Comparison of ENCODE assay signal across 11 mouse cellular contexts in genomic region chr7:133824579-133824978, GRCm38 (mm10). TPM values are rescaled to one million over a fixed set of nuclear protein-coding genes. Genes with fewer than 3 reads are reported as not detected.
DNase-seq lines count a peak whose midpoint lies in the region; ATAC-seq and TF ChIP-seq lines count a peak whose summit lies in the region.
"Had no signal": no experiment of that assay in that cellular context is flagged by ENCODE, and none has a peak within 500 bp of the region (broad histone marks: within the 10 kb centered on the region; RNA-seq: fewer than 3 reads in every experiment).

No protein-coding gene starts in this region.

- H3K9me3 ChIP-seq in forebrain, embryonic 12.5 days = 0 out of 2 replicates have a peak, but pooled peaks cover 4% of the 10 kb centered on the region
- H3K9me3 ChIP-seq: midbrain, embryonic 12.5 days had no signal

- peak; percentile 72 for ATAC-seq in megakaryocyte progenitor cell, adult 5-6 weeks (replicated peaks; ENCODE audit: poor library complexity)
- no peak for ATAC-seq in forebrain, embryonic 12.5 days (ENCODE audit: low FRiP score)

- peak; percentile 13 to 37 for DNase-seq in cerebellum, postnatal 14 days
- DNase-seq in cerebellum, adult 9-10 months = no peak
- peak; percentile 13 for DNase-seq in lung, adult 2 months
- no peak for DNase-seq in lung, postnatal 4 days
- peak; percentile 36 for DNase-seq in c-Kit-negative CD71-positive TER-119-positive erythroid progenitor cells, embryonic 14.5 days (ENCODE audit: low read depth, low spot score)
- no peak for DNase-seq in embryo, embryonic 11 days
- DNase-seq: heart, postnatal 36 days had no signal

- H3K27ac ChIP-seq in forebrain, embryonic 12.5 days = no peak overlapping the region
- H3K27ac ChIP-seq: embryonic facial prominence, embryonic 13.5 days; midbrain, embryonic 12.5 days had no signal

- no peak overlapping the region for H3K9ac ChIP-seq in forebrain, embryonic 12.5 days
- H3K9ac ChIP-seq: embryonic facial prominence, embryonic 13.5 days; midbrain, embryonic 12.5 days had no signal

- H3K4me2 ChIP-seq in forebrain, embryonic 12.5 days = no peak overlapping the region
- H3K4me2 ChIP-seq: embryonic facial prominence, embryonic 13.5 days; midbrain, embryonic 12.5 days had no signal

- H3K27me3 ChIP-seq in forebrain, embryonic 12.5 days = no peaks in the 10 kb centered on the region
- H3K27me3 ChIP-seq: embryonic facial prominence, embryonic 13.5 days; midbrain, embryonic 12.5 days had no signal

- WGBS in lung, adult 2 months = 96% methylated on average over 2 of the region's 2 CpGs
- WGBS in forebrain, embryonic 12.5 days = 87% methylated on average over 2 of the region's 2 CpGs

- no peaks in the 10 kb centered on the region for H3K4me1 ChIP-seq in lung, adult 2 months (ENCODE audit: control insufficient read depth, insufficient read depth, low read length)
- no peaks in the 10 kb centered on the region for H3K4me1 ChIP-seq in forebrain, embryonic 12.5 days

- no peaks in the 10 kb centered on the region for H3K36me3 ChIP-seq in forebrain, embryonic 12.5 days (replicated peaks)
- H3K36me3 ChIP-seq: embryonic facial prominence, embryonic 13.5 days; midbrain, embryonic 12.5 days had no signal

- no peak overlapping the region for H3K4me3 ChIP-seq in lung, adult 2 months (replicated peaks; ENCODE audit: extremely low read depth, low read depth, low read length)
- no peak overlapping the region for H3K4me3 ChIP-seq in forebrain, embryonic 12.5 days (replicated peaks)
- H3K4me3 ChIP-seq: embryonic facial prominence, embryonic 13.5 days; midbrain, embryonic 12.5 days had no signal

- no peak for TF ChIP-seq POLR2A in lung, adult 2 months (IDR thresholded peaks at IDR 0.05; ENCODE audit: borderline replicate concordance, extremely low read depth, low read depth, low read length)

- 0 out of 2 replicates have a peak, but pooled peaks have one; percentile 5 for TF ChIP-seq CTCF in lung, adult 2 months (IDR thresholded peaks at IDR 0.05; ENCODE audit: insufficient read depth, low read length)

RNA-seq across cellular contexts. Expression of gene Dhx32, which starts 42.1 kb away (rescaled TPM):
- 14.2 and 22.2 TPM in 2 replicates for polyA plus RNA-seq in lung, adult 2 months (2012; rRNA removed)
- total RNA-seq in megakaryocyte progenitor cell, adult 5-6 weeks (2015) = 8.4 and 11.0 TPM in 2 replicates
- total RNA-seq in megakaryocyte progenitor cell, adult 5-6 weeks (2017) = 21.7 and 23.6 TPM in 2 replicates
- polyA plus RNA-seq in forebrain, embryonic 12.5 days (2016; fragmentation: Nextera tagmentation; extraction: Ambion mirVana) = 55.7 and 60.5 TPM in 2 replicates

RNA-seq across cellular contexts. Expression of gene Fank1, which starts 47.9 kb away (rescaled TPM):
- polyA plus RNA-seq in lung, adult 2 months (2012; rRNA removed) = 1.0 and 3.3 TPM in 2 replicates
- not detected in 2 replicates for total RNA-seq in megakaryocyte progenitor cell, adult 5-6 weeks (2015)
- not detected in 2 replicates for total RNA-seq in megakaryocyte progenitor cell, adult 5-6 weeks (2017)
- 1.5 TPM in 2 replicates for polyA plus RNA-seq in forebrain, embryonic 12.5 days (2016; fragmentation: Nextera tagmentation; extraction: Ambion mirVana)
- total RNA-seq: heart, postnatal 36 days had no signal

Comparison
In these comparisons a context has a peak if more than half of its experiments do, and no peak if none do; other contexts are left out.
1. DNase-seq: peak in cerebellum, postnatal 14 days (2 of 2), lung, adult 2 months (single experiment) and c-Kit-negative CD71-positive TER-119-positive erythroid progenitor cells, embryonic 14.5 days (single experiment); none in cerebellum, adult 9-10 months (single experiment), lung, postnatal 4 days (0 of 2) and embryo, embryonic 11 days (single experiment).